Mouse (Mus musculus) left cerebral cortex, adult 11 months (tissue): ENCODE results near the gene Cfl1.

Experiments used
- DNase-seq: peaks from one replicate; pipeline ENCODE4 v3.0.0; 2022; ENCODE audit warnings: low spot score

Cfl1 gene

GRCm38 (mm10) chr19:5490313-5490897 is at the start of gene Cfl1:
Cfl1 (plus strand) TSS chr19:5490455.
- peak; percentile 92 for DNase-seq

GRCm38 (mm10) chr19:5444371-5444908 is 45.8 kb upstream of the Cfl1 start:
- no peak for DNase-seq

- no peak for DNase-seq
Observed at GRCm38 (mm10) chr19:5444954-5445353, 45.3 kb upstream of the Cfl1 start.

GRCm38 (mm10) chr19:5445747-5446146 is 44.5 kb upstream of the Cfl1 start:
- DNase-seq, result no peak

GRCm38 (mm10) chr19:5447515-5448353 is 42.5 kb upstream of the Cfl1 start, which contains the start of gene Fosl1:
Fosl1 (plus strand) TSS chr19:5447547.
- DNase-seq, result no peak

GRCm38 (mm10) chr19:5448354-5449150 is 41.7 kb upstream of the Cfl1 start:
- DNase-seq, result no peak

- no peak for DNase-seq
Observed at GRCm38 (mm10) chr19:5449673-5450072, 40.6 kb upstream of the Cfl1 start.

GRCm38 (mm10) chr19:5451766-5452165 is 38.5 kb upstream of the Cfl1 start:
- no peak for DNase-seq

GRCm38 (mm10) chr19:5455037-5455436 is 35.2 kb upstream of the Cfl1 start:
- DNase-seq, result no peak

- no peak for DNase-seq
Observed at GRCm38 (mm10) chr19:5455568-5455967, 34.7 kb upstream of the Cfl1 start.

GRCm38 (mm10) chr19:5456241-5456921 is 33.9 kb upstream of the Cfl1 start:
- DNase-seq, result no peak

- DNase-seq, result peak; percentile 95
Observed at GRCm38 (mm10) chr19:5456922-5457745, 33.1 kb upstream of the Cfl1 start.

GRCm38 (mm10) chr19:5457746-5458442 is 32.4 kb upstream of the Cfl1 start, which contains the start of gene Ccdc85b:
Ccdc85b (minus strand) TSS chr19:5457894.
- no peak for DNase-seq

GRCm38 (mm10) chr19:5459019-5459418 is 31.2 kb upstream of the Cfl1 start:
- no peak for DNase-seq

GRCm38 (mm10) chr19:5459896-5460295 is 30.4 kb upstream of the Cfl1 start:
- no peak for DNase-seq

- DNase-seq, result peak; percentile 83
Observed at GRCm38 (mm10) chr19:5460465-5460911, 29.8 kb upstream of the Cfl1 start, which contains the start of gene Fibp. Fibp (plus strand) TSS chr19:5460615.

- DNase-seq, result no peak
Observed at GRCm38 (mm10) chr19:5461411-5461810, 28.8 kb upstream of the Cfl1 start.

GRCm38 (mm10) chr19:5463212-5463611 is 27.0 kb upstream of the Cfl1 start:
- DNase-seq, result no peak

GRCm38 (mm10) chr19:5463791-5464562 is 26.3 kb upstream of the Cfl1 start:
- DNase-seq, result no peak
